Mouse (Mus musculus) heart, embryonic 14.5 days (tissue): ENCODE measurements around the gene Vwa5b2. TPM values are rescaled to one million over a fixed set of nuclear protein-coding genes. Genes with fewer than 3 reads are reported as not detected.

ENCODE experiments used
- ATAC-seq: fragments of 200-750 bp; cut with Nextera tagmentation; 2 replicates; pipeline ENCODE4 v1.8.0; 2017; ENCODE audit warnings: low read depth, moderate TSS enrichment; ENCODE audit not compliant: insufficient number of reproducible peaks, insufficient read depth, low FRiP score
- H3K27ac ChIP-seq, 2 experiments: fragments of 200-500 bp in 1 of 2; fragments of 300-500 bp in 1 of 2; sonication (generic) in 1 of 2; replicated peaks in 1 of 2; 2 replicates each; pipeline ENCODE4 v1.5.1; 2012 to 2014; ENCODE audit warnings: low read depth in 2 of 2, low read length in 2 of 2, control low read depth in 1 of 2, mild to moderate bottlenecking in 1 of 2, mixed read lengths in 1 of 2; ENCODE audit not compliant: control insufficient read depth in 1 of 2, insufficient read depth in 1 of 2
- H3K27me3 ChIP-seq: fragments of 300-500 bp; sonication (generic); 2 replicates; pipeline ENCODE4 v1.6.1; 2014; ENCODE audit warnings: mild to moderate bottlenecking, low read length, control low read depth; ENCODE audit not compliant: control insufficient read depth, insufficient read depth
- H3K36me3 ChIP-seq: fragments of 300-500 bp; sonication (generic); 2 replicates; pipeline ENCODE4 v1.6.1; 2014; ENCODE audit warnings: mild to moderate bottlenecking, control low read depth, low read length, mixed read lengths; ENCODE audit not compliant: control insufficient read depth, insufficient read depth
- H3K4me1 ChIP-seq, 2 experiments: fragments of 200-500 bp in 1 of 2; fragments of 300-500 bp in 1 of 2; sonication (generic) in 1 of 2; 2 replicates each; pipeline ENCODE4 v1.6.1; 2012 to 2014; ENCODE audit warnings: low read length in 2 of 2, control low read depth in 1 of 2, mixed read lengths in 1 of 2; ENCODE audit not compliant: control insufficient read depth in 2 of 2, insufficient read depth in 2 of 2
- H3K4me2 ChIP-seq: fragments of 300-500 bp; sonication (generic); 2 replicates; pipeline ENCODE4 v1.6.1; 2014; ENCODE audit warnings: mild to moderate bottlenecking, low read length
- H3K4me3 ChIP-seq, 2 experiments: fragments of 200-500 bp in 1 of 2; fragments of 300-500 bp in 1 of 2; sonication (generic) in 1 of 2; 2 replicates each; pipeline ENCODE4 v1.5.1; 2012 to 2014; ENCODE audit warnings: low read length in 2 of 2, mild to moderate bottlenecking in 2 of 2, control low read depth in 1 of 2, low read depth in 1 of 2, moderate library complexity in 1 of 2; ENCODE audit not compliant: control insufficient read depth in 1 of 2, insufficient read depth in 1 of 2
- H3K9ac ChIP-seq: fragments of 300-500 bp; sonication (generic); 2 replicates; pipeline ENCODE4 v1.6.1; 2014; ENCODE audit warnings: mild to moderate bottlenecking, low read length
- H3K9me3 ChIP-seq: fragments of 300-500 bp; sonication (generic); 2 replicates; pipeline ENCODE4 v1.6.1; 2016; ENCODE audit warnings: low read length, control low read depth; ENCODE audit not compliant: control insufficient read depth
- WGBS: fragments of 180-500 bp; shearing (Covaris S2); extraction: QIAGEN DNeasy Blood & Tissue Kit; methylation state at CpG from one replicate; pipeline ENCODE4 v1.1.7; 2014; 5-methylcytosine and 5-hydroxymethylcytosine counted together
- polyA plus RNA-seq: library from polyadenylated mRNA; unstranded; fragments of >200 nt; fragmentation: Nextera tagmentation; extraction: Ambion mirVana; gene quantifications from 2 replicates; pipeline ENCODE4 v1.2.1, GENCODE M21; 2014

Gene Vwa5b2
- polyA plus RNA-seq: 0.23 and 0.54 TPM in 2 replicates

DNA sequence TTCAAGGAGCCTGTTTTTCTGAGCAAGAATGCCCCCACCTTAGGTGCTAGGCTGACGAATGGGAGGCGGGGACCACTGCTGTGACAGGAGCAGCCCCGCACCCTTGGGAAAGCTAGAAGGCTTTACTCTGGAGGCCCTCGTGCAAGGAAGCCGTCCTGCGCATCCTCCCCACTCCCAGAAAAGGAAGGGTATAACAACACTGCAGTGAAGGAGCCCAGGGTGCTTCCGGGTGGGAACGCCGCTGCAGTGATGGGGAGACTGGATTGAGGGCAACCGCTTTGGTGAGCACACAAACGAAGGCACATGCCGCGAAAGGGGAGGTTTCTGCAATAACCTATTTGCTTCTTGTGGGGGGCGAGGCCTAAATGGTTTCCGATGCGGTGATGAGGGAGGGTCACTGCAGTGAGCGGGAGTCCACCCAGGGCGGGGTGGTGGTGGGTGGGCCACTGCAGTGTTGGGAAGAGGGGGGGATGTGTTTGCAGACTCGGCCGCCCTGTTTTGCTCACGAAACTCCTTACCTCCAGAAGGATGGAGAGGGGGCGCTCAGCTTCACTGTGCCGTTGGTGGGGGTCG is at the start of gene Vwa5b2:
Vwa5b2 (plus strand) TSS at position 106 of the 573 bp plus-strand sequence.
- Histone ChIP-seq H3K4me3 (peak within 1 kb of the TSS; percentile 51 to 52), H3K9ac (peak within 1 kb of the TSS; percentile 48), H3K27ac (no peak within 1 kb of the TSS), H3K4me2 (peak within 1 kb of the TSS; percentile 88), H3K27me3 (peaks cover 63% of the 10 kb centered on the region), H3K36me3 (no peaks in the 10 kb centered on the region), H3K9me3 (no peaks in the 10 kb centered on the region), H3K4me1 (peaks cover 5 to 21% of the 10 kb centered on the region in 2 experiments; a peak in 2 of 4 replicates)
- 1% methylated on average over 24 of the region's 24 CpGs for WGBS
- ATAC-seq: no peak

DNA sequence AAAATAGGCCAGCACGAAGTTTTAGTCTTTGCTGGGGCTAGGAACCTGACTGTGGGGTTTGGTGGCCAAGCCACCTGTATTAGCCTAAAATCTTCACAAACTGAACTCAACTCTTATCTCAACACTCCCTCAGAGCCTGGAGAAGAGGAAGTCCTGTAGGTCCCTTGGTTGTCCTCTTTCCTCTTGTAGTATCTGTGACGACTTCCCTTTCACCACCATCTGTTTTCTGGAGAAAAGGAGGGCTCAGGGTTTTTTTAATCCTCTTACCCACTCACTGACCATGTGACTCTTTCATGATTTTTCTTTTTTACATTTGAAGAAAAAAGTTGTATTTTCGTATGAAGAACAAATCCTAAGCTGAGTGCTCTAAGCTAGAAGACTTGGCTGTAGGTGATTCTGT is 49.6 kb upstream of the Vwa5b2 start:
- 70% methylated on average over 3 of the region's 3 CpGs for WGBS
- H3K27ac ChIP-seq: no peak overlapping the region
- H3K36me3 ChIP-seq: peaks cover 65% of the 10 kb centered on the region
- H3K4me3 ChIP-seq: no peak overlapping the region
- H3K9ac ChIP-seq: no peak overlapping the region
- H3K4me1 ChIP-seq: peaks cover 10 to 26% of the 10 kb centered on the region in 2 experiments
- H3K9me3 ChIP-seq: no peaks in the 10 kb centered on the region
- no peak for ATAC-seq
- no peak overlapping the region for H3K4me2 ChIP-seq
- no peaks in the 10 kb centered on the region for H3K27me3 ChIP-seq

DNA sequence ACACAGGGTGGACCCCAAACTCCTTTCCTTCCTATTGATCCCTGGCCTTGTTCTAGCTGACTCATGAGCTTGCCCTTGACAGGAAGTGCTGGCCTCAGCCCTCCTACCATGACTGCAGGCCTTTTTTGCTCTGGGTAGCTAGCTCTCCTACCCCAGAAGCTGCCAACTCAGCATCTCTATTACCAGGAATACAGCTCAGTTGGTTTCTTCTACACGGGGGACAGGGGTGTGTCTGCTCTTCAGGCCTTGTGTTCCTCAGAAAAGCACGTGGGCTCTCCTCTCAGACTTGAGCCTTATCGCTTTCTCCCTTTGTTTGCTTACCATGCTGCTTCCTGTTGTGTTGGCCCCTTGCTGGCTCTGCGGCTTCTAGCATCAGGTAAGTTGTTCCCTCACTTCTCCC is 48.8 kb upstream of the Vwa5b2 start:
- no peak overlapping the region for H3K4me3 ChIP-seq
- no peak overlapping the region for H3K9ac ChIP-seq
- WGBS: 78% methylated on average over 4 of the region's 4 CpGs

DNA sequence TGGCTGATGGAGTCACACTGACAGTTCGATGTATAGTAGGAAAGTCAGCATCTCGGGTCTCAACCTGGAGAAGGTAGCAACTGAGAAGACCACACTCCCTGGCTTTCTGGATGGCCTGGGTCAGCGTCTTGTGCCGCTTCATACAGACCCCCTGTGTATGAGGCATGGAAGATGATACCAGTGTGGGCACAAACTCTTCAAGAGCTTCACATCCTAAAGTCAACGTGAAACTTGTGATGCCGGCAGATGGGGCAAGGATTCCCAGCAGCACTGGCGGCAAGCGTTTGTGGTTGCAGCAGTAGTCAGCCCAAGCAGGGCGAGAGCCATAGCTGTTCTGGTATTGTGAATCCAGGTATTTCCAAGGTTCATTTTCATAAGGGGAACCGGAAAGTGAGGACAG is 43.6 kb upstream of the Vwa5b2 start:
- peaks cover 2 to 14% of the 10 kb centered on the region in 2 experiments; a peak in 3 of 4 replicates for H3K4me1 ChIP-seq
- 90% methylated on average over 10 of the region's 10 CpGs for WGBS
- no peaks in the 10 kb centered on the region for H3K9me3 ChIP-seq
- H3K27me3 ChIP-seq: no peaks in the 10 kb centered on the region
- no peak overlapping the region for H3K4me3 ChIP-seq
- H3K27ac ChIP-seq: no peak overlapping the region
- H3K4me2 ChIP-seq: no peak overlapping the region
- H3K9ac ChIP-seq: no peak overlapping the region
- no peak for ATAC-seq
- peaks cover 60% of the 10 kb centered on the region for H3K36me3 ChIP-seq

More for the DNA sequence above, 48.8 kb upstream of the Vwa5b2 start:
- no peak overlapping the region for H3K27ac ChIP-seq
- no peak overlapping the region for H3K4me2 ChIP-seq
- no peaks in the 10 kb centered on the region for H3K27me3 ChIP-seq
- H3K9me3 ChIP-seq: no peaks in the 10 kb centered on the region
- peaks cover 73% of the 10 kb centered on the region for H3K36me3 ChIP-seq
- ATAC-seq: no peak
- peaks cover 10 to 26% of the 10 kb centered on the region in 2 experiments for H3K4me1 ChIP-seq

DNA sequence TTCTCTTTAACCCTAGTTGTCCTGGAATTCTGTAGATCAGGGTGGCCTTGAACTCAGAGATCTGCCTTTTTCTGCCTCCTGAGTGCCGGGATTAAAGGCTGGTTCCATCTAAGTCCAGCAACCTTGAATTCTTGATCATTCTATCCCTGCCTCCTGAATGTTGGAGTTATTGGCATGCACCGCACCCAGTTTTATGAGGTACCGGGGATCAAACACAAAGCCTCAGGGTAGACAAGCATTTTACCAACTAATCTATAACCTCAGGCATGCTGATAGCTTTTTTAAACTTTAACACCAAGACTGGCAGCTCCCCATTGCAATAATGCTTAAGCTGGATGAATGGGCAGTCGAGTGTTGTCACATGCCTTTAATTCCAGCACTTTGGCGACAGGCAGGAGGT is 41.8 kb upstream of the Vwa5b2 start:
- peak overlapping the region; percentile 77 for H3K4me2 ChIP-seq
- H3K9me3 ChIP-seq: no peaks in the 10 kb centered on the region
- peak overlapping the region; percentile 82 for H3K9ac ChIP-seq
- H3K36me3 ChIP-seq: peaks cover 60% of the 10 kb centered on the region
- H3K27me3 ChIP-seq: no peaks in the 10 kb centered on the region
- peaks cover 2 to 14% of the 10 kb centered on the region in 2 experiments; a peak in 3 of 4 replicates for H3K4me1 ChIP-seq
- H3K27ac ChIP-seq: peak overlapping the region in 1 of 2 experiments; percentile 73; a peak in 2 of 4 replicates
- no peak for ATAC-seq
- peak overlapping the region; percentile 74 to 77; a peak in 3 of 4 replicates for H3K4me3 ChIP-seq
- WGBS: 50% methylated on average over 5 of the region's 5 CpGs

DNA sequence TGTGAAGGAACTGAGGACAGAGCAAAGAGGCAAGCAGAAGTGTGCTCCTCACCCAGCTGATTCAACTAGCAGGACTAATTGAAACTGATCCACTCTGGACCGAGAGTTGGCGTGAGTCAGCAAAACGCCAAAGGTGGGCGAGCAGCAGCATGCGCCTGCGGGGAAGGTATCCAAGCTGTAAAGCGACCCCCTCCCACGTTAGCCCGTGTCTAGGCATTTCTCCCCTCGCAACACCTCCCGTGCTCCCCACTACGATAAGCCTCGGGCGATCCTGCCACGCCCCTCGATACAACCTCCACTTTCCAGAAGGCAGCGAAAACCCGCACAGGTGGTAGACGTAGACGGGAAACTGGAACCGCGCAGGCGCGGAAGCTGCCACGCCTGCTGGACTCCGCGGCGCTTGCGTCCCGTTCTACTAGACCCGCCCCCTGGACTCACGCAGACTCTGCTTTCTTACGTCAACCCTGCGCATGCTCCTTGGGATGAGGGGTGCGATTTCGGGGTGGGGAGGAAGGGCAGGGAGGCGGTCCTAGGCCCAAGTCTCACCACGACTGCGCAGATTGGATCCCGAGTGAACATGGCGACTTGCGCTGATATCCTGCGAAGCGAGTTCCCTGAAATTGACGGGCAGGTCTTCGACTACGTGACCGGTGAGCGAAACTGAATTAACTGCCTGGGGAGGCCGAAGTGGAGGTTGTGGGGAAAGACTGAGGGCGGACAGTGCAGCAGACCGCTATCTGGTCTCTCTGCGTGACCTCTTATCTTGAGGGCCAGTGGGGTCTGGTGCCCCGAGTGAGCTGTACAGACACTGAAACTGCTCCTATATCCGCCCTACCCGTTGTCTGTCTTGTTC is 40.9 kb upstream of the Vwa5b2 start, which contains the start of gene Abcf3:
Abcf3 (plus strand) TSS at position 482 of the 853 bp plus-strand sequence.
- WGBS: under 1% methylated on average over 56 of the region's 56 CpGs
- H3K36me3 ChIP-seq: peaks cover 61% of the 10 kb centered on the region
- peak within 1 kb of the TSS; percentile 88 for H3K4me2 ChIP-seq
- no peaks in the 10 kb centered on the region for H3K9me3 ChIP-seq
- peaks cover 2 to 14% of the 10 kb centered on the region in 2 experiments; a peak in 3 of 4 replicates for H3K4me1 ChIP-seq
- peak within 1 kb of the TSS; percentile 91 for H3K9ac ChIP-seq
- H3K4me3 ChIP-seq: peak within 1 kb of the TSS; percentile 74 to 77
- H3K27me3 ChIP-seq: no peaks in the 10 kb centered on the region
- ATAC-seq: peak; percentile 99
- peak within 1 kb of the TSS; percentile 72 to 73 for H3K27ac ChIP-seq

DNA sequence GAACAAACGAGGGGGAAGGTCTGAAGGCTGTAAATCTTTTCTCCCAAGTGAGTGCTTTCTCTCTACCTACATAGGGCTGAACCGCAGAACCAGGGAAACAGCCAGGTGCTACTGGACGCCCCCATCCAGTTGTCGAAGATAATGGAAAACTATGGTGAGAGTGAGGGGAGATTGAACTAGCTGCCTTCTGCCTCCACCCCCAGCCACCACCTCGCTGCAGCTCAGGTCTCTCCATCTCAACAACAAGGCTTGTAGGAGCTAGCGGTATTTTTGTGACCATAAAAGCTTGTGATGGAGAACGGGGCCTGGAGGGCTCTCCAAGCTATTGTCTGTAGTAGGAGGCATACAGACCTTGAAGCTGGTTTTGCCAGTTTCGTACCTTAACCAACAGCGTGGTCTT is 40.1 kb upstream of the Vwa5b2 start:
- Histone ChIP-seq H3K27ac (peak overlapping the region in 1 of 2 experiments; percentile 59; a peak in 1 of 4 replicates), H3K4me2 (peak overlapping the region; percentile 88), H3K27me3 (no peaks in the 10 kb centered on the region), H3K9ac (peak overlapping the region; percentile 91), H3K4me3 (peak overlapping the region; percentile 74 to 77), H3K36me3 (peaks cover 63% of the 10 kb centered on the region), H3K9me3 (no peaks in the 10 kb centered on the region), H3K4me1 (peaks cover 2 to 14% of the 10 kb centered on the region in 2 experiments; a peak in 3 of 4 replicates)
- 39% methylated on average over 9 of the region's 9 CpGs for WGBS
- ATAC-seq: no peak
